Mouse (Mus musculus): ENCODE measurements at regions not wholly inside any gene's neighbourhood (a gene's known extent, or its start where the extent isn't known, plus 50 kb on each side); places are given as distances from the start of the nearest gene placed in this dataset.
A peak's percentile ranks its signal among the peaks of the same experiment; 100 is the strongest.

- TF ChIP-seq CTCF (IDR thresholded peaks at IDR 0.05; ENCODE audit: control insufficient read depth, insufficient read depth, insufficient read length) (no peak), MYOD1 (IDR thresholded peaks at IDR 0.05; ENCODE audit: control insufficient read depth, insufficient read length, low read depth) (no peak), USF1 (IDR thresholded peaks at IDR 0.05; ENCODE audit: low read depth) (peak; percentile 64)
Observed at GRCm38 (mm10) chr16:9176402-9176801, 346.5 kb downstream of the 1810013L24Rik start.

All from C2C12 (cell line).